Mouse (Mus musculus): ENCODE measurements around the gene Spaca4.

GRCm38 (mm10) chr7:45741308-45741707 lies 15.7 kb upstream of the Spaca4 start:
- TF ChIP-seq CTCF (IDR thresholded peaks at IDR 0.05; ENCODE audit: borderline replicate concordance, extremely low read depth, insufficient read depth, insufficient read length) = no peak
- no peak for TF ChIP-seq POLR2A (IDR thresholded peaks at IDR 0.05; ENCODE audit: borderline replicate concordance, extremely low read depth, insufficient read depth, insufficient read length, poor library complexity, severe bottlenecking)
